In genomic region chr7:37505548-37505947, GRCm38 (mm10) we compare ENCODE assay signal across 25 mouse cellular contexts.
DNase-seq lines count a peak whose midpoint lies in the region; ATAC-seq and TF ChIP-seq lines count a peak whose summit lies in the region.
"Had no signal": no experiment of that assay in that cellular context is flagged by ENCODE, and none has a peak within 500 bp of the region (broad histone marks: within the 10 kb centered on the region; RNA-seq: fewer than 3 reads in every experiment).

No protein-coding gene starts in this region.

- no peak for DNase-seq in forebrain, embryonic 10.5 days (ENCODE audit: extremely low spot score, low spot score)
- no peak for DNase-seq in lung, postnatal 36 days
- peak; percentile 66 for DNase-seq in midbrain, postnatal 0 days (ENCODE audit: low spot score)
- DNase-seq: adrenal gland, adult 8-10 months; cerebellum, adult 11 months; gastrocnemius, postnatal 14 days; heart, adult 18-20 months; heart, postnatal 36 days; kidney, adult 9 months; kidney, postnatal 36 days; lung, adult 2 months; retina, postnatal 1 day; right cerebral cortex, postnatal 4 days; thymus, adult 2 months had no signal

- H3K4me3 ChIP-seq in forebrain, embryonic 12.5 days (replicated peaks), result no peak overlapping the region
- H3K4me3 ChIP-seq in forebrain, embryonic 10.5 days, result no peak overlapping the region
- no peak overlapping the region for H3K4me3 ChIP-seq in lung, embryonic 16.5 days (ENCODE audit: low read length)
- no peak overlapping the region for H3K4me3 ChIP-seq in forebrain, embryonic 15.5 days
- H3K4me3 ChIP-seq in midbrain, postnatal 0 days (ENCODE audit: low read depth, low read length), result no peak overlapping the region
- H3K4me3 ChIP-seq: embryonic facial prominence, embryonic 12.5 days; erythroblast, embryonic 14.5 days; intestine, embryonic 15.5 days; limb, embryonic 10.5 days had no signal

- H3K36me3 ChIP-seq in forebrain, embryonic 12.5 days (replicated peaks), result no peaks in the 10 kb centered on the region
- H3K36me3 ChIP-seq in forebrain, embryonic 10.5 days (replicated peaks), result peaks cover 3% of the 10 kb centered on the region; the same call in 1 of the 2 replicates
- no peaks in the 10 kb centered on the region for H3K36me3 ChIP-seq in lung, embryonic 16.5 days (ENCODE audit: control insufficient read depth, insufficient read depth, low read length)
- no peaks in the 10 kb centered on the region for H3K36me3 ChIP-seq in forebrain, embryonic 15.5 days
- H3K36me3 ChIP-seq in midbrain, postnatal 0 days (ENCODE audit: insufficient read depth, low read length), result no peaks in the 10 kb centered on the region
- H3K36me3 ChIP-seq: embryonic facial prominence, embryonic 12.5 days; intestine, embryonic 15.5 days; limb, embryonic 10.5 days had no signal

- H3K4me1 ChIP-seq in forebrain, embryonic 12.5 days, result peaks cover 33% of the 10 kb centered on the region
- H3K4me1 ChIP-seq in forebrain, embryonic 10.5 days, result peaks cover 11% of the 10 kb centered on the region
- H3K4me1 ChIP-seq in lung, embryonic 16.5 days (replicated peaks; ENCODE audit: control insufficient read depth, insufficient read depth, low read length), result peaks cover 5% of the 10 kb centered on the region
- H3K4me1 ChIP-seq in forebrain, embryonic 15.5 days, result peaks cover 37% of the 10 kb centered on the region
- 0 out of 2 replicates have a peak, but pooled peaks cover 5% of the 10 kb centered on the region for H3K4me1 ChIP-seq in midbrain, postnatal 0 days (ENCODE audit: insufficient read depth, low read length)
- H3K4me1 ChIP-seq: embryonic facial prominence, embryonic 12.5 days had no signal

- H3K4me2 ChIP-seq in forebrain, embryonic 12.5 days, result no peak overlapping the region
- no peak overlapping the region for H3K4me2 ChIP-seq in lung, embryonic 16.5 days (ENCODE audit: low read depth, low read length)
- H3K4me2 ChIP-seq in forebrain, embryonic 15.5 days (replicated peaks), result peak overlapping the region; percentile 13; the same call in 1 of the 2 replicates
- 0 out of 2 replicates have a peak overlapping the region, but pooled peaks have one; percentile 23 for H3K4me2 ChIP-seq in midbrain, postnatal 0 days (ENCODE audit: low read depth, low read length, poor library complexity, severe bottlenecking)
- H3K4me2 ChIP-seq: embryonic facial prominence, embryonic 12.5 days; intestine, embryonic 15.5 days had no signal

- WGBS in forebrain, embryonic 12.5 days, result 64% methylated on average over 7 of the region's 7 CpGs
- WGBS in forebrain, embryonic 10.5 days, result 85% methylated on average over 7 of the region's 7 CpGs
- 36% methylated on average over 7 of the region's 7 CpGs for WGBS in lung, embryonic 16.5 days
- 35% methylated on average over 7 of the region's 7 CpGs for WGBS in forebrain, embryonic 15.5 days
- 40% methylated on average over 7 of the region's 7 CpGs for WGBS in midbrain, postnatal 0 days

- H3K9me3 ChIP-seq in forebrain, embryonic 12.5 days, result no peaks in the 10 kb centered on the region
- H3K9me3 ChIP-seq in forebrain, embryonic 10.5 days, result no peaks in the 10 kb centered on the region
- H3K9me3 ChIP-seq in lung, embryonic 16.5 days (ENCODE audit: control insufficient read depth, low read length), result no peaks in the 10 kb centered on the region
- H3K9me3 ChIP-seq in forebrain, embryonic 15.5 days, result no peaks in the 10 kb centered on the region
- no peaks in the 10 kb centered on the region for H3K9me3 ChIP-seq in midbrain, postnatal 0 days (ENCODE audit: low read length)
- H3K9me3 ChIP-seq: embryonic facial prominence, embryonic 12.5 days; intestine, embryonic 15.5 days; limb, embryonic 10.5 days had no signal

- H3K9ac ChIP-seq in forebrain, embryonic 12.5 days, result no peak overlapping the region
- no peak overlapping the region for H3K9ac ChIP-seq in lung, embryonic 16.5 days (ENCODE audit: low read length)
- H3K9ac ChIP-seq in forebrain, embryonic 15.5 days (replicated peaks), result no peak overlapping the region
- H3K9ac ChIP-seq in midbrain, postnatal 0 days (replicated peaks; ENCODE audit: low read length, poor library complexity, severe bottlenecking), result no peak overlapping the region
- H3K9ac ChIP-seq: embryonic facial prominence, embryonic 12.5 days; intestine, embryonic 15.5 days had no signal

- no peaks in the 10 kb centered on the region for H3K27me3 ChIP-seq in forebrain, embryonic 12.5 days
- no peaks in the 10 kb centered on the region for H3K27me3 ChIP-seq in forebrain, embryonic 10.5 days (ENCODE audit: poor library complexity, severe bottlenecking)
- H3K27me3 ChIP-seq in lung, embryonic 16.5 days (ENCODE audit: control insufficient read depth, insufficient read depth, low read depth, low read length), result no peaks in the 10 kb centered on the region
- no peaks in the 10 kb centered on the region for H3K27me3 ChIP-seq in forebrain, embryonic 15.5 days
- H3K27me3 ChIP-seq in midbrain, postnatal 0 days (ENCODE audit: insufficient read depth, low read length), result no peaks in the 10 kb centered on the region
- H3K27me3 ChIP-seq: embryonic facial prominence, embryonic 12.5 days; intestine, embryonic 15.5 days; Patski had no signal

- no peak for ATAC-seq in forebrain, embryonic 12.5 days (ENCODE audit: low FRiP score)
- peak; percentile 58; the same call in 1 of the 2 replicates for ATAC-seq in lung, embryonic 16.5 days (ENCODE audit: low read depth)
- no peak for ATAC-seq in forebrain, embryonic 15.5 days (replicated peaks)
- peak; percentile 76 for ATAC-seq in midbrain, postnatal 0 days (ENCODE audit: low FRiP score)
- ATAC-seq in megakaryocyte progenitor cell, adult 5-6 weeks (replicated peaks; ENCODE audit: poor library complexity), result no peak
- no peak for ATAC-seq in cerebellum, adult (ENCODE audit: insufficient number of reproducible peaks, low FRiP score, low TSS enrichment)
- ATAC-seq: CD4-positive, CD25-positive, alpha-beta regulatory T cell, adult 4 months; intestine, embryonic 15.5 days; Patski had no signal

- H3K27ac ChIP-seq in forebrain, embryonic 12.5 days, result 0 out of 2 replicates have a peak overlapping the region, but pooled peaks have one; percentile 25
- H3K27ac ChIP-seq in forebrain, embryonic 10.5 days, result no peak overlapping the region
- H3K27ac ChIP-seq in lung, embryonic 16.5 days (ENCODE audit: low read length), result no peak overlapping the region
- peak overlapping the region; percentile 63 for H3K27ac ChIP-seq in forebrain, embryonic 15.5 days (replicated peaks)
- no peak overlapping the region; the same call in 1 of the 2 replicates for H3K27ac ChIP-seq in midbrain, postnatal 0 days (ENCODE audit: low read depth, low read length)
- H3K27ac ChIP-seq: embryonic facial prominence, embryonic 12.5 days; intestine, embryonic 15.5 days; limb, embryonic 10.5 days had no signal

- no peak for TF ChIP-seq CTCF in midbrain, postnatal 0 days (IDR thresholded peaks at IDR 0.05)

Comparison
In these comparisons a context has a peak if more than half of its experiments do, and no peak if none do; other contexts are left out.
1. H3K27ac ChIP-seq: peak in forebrain, embryonic 12.5 days (single experiment) and forebrain, embryonic 15.5 days (single experiment); none in forebrain, embryonic 10.5 days (single experiment), lung, embryonic 16.5 days (single experiment) and midbrain, postnatal 0 days (single experiment).
2. H3K4me2 ChIP-seq: peak in forebrain, embryonic 15.5 days (single experiment) and midbrain, postnatal 0 days (single experiment); none in forebrain, embryonic 12.5 days (single experiment) and lung, embryonic 16.5 days (single experiment).
3. ATAC-seq: peak in lung, embryonic 16.5 days (single experiment) and midbrain, postnatal 0 days (single experiment); none in forebrain, embryonic 12.5 days (single experiment), forebrain, embryonic 15.5 days (single experiment), megakaryocyte progenitor cell, adult 5-6 weeks (single experiment) and cerebellum, adult (single experiment).